26 mouse cellular contexts compared by ENCODE assay signal in the genomic region with DNA sequence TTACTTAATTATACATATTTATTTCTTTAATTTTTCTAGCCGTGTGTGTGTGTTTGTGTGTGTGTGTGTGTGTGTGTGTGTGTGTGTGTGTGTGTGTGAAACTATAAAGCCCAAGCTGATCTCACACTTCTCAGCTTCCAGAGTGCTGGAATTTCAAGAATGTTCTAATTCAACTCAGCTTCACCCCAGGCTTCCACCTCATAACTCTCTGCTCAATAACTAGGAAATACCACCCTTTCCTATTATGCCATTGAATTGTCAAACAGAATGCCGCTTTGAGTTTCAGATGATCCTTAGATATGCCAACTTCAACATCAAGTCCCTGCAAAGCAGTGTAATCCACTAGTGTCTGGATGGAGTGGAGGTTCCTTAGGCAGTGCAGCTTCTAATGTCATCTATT.
DNase-seq lines count a peak whose midpoint lies in the region; ATAC-seq and TF ChIP-seq lines count a peak whose summit lies in the region.
"Had no signal": no experiment of that assay in that cellular context is flagged by ENCODE, and none has a peak within 500 bp of the region (broad histone marks: within the 10 kb centered on the region; RNA-seq: fewer than 3 reads in every experiment).

No protein-coding gene starts in this region.

- no peaks in the 10 kb centered on the region for H3K36me3 ChIP-seq in kidney, embryonic 15.5 days
- no peaks in the 10 kb centered on the region for H3K36me3 ChIP-seq in lung, postnatal 0 days (ENCODE audit: insufficient read depth, low read length)
- H3K36me3 ChIP-seq: embryonic facial prominence, embryonic 12.5 days; forebrain, embryonic 10.5 days; hindbrain, embryonic 10.5 days; hindbrain, embryonic 15.5 days; limb, embryonic 10.5 days; limb, embryonic 15.5 days; liver, embryonic 13.5 days; lung, embryonic 15.5 days; midbrain, embryonic 13.5 days had no signal

- no peak for TF ChIP-seq CTCF in lung, postnatal 0 days (IDR thresholded peaks at IDR 0.05)

- ATAC-seq in kidney, embryonic 15.5 days (replicated peaks; ENCODE audit: low FRiP score) = no peak
- ATAC-seq in lung, postnatal 0 days = 0 out of 2 replicates have a peak, but pooled peaks have one; percentile 35
- ATAC-seq in activated CD4-positive, CD25-positive, alpha-beta regulatory T cell, adult 4 months = no peak
- ATAC-seq: forebrain, embryonic 16.5 days; inflammation-experienced regulatory T-cells, adult 6 months; midbrain, embryonic 13.5 days had no signal

- no peak overlapping the region for H3K9ac ChIP-seq in kidney, embryonic 15.5 days
- no peak overlapping the region for H3K9ac ChIP-seq in lung, postnatal 0 days (replicated peaks; ENCODE audit: low read depth)
- H3K9ac ChIP-seq: embryonic facial prominence, embryonic 12.5 days; hindbrain, embryonic 15.5 days; limb, embryonic 15.5 days; liver, embryonic 13.5 days; lung, embryonic 15.5 days; midbrain, embryonic 13.5 days had no signal

- no peaks in the 10 kb centered on the region for H3K9me3 ChIP-seq in kidney, embryonic 15.5 days (replicated peaks)
- H3K9me3 ChIP-seq in lung, postnatal 0 days (ENCODE audit: low read length) = no peaks in the 10 kb centered on the region
- H3K9me3 ChIP-seq: embryonic facial prominence, embryonic 12.5 days; forebrain, embryonic 10.5 days; hindbrain, embryonic 10.5 days; hindbrain, embryonic 15.5 days; limb, embryonic 10.5 days; limb, embryonic 15.5 days; liver, embryonic 13.5 days; lung, embryonic 15.5 days; megakaryocyte, embryonic 14.5 days; midbrain, embryonic 13.5 days had no signal

- no peak overlapping the region for H3K4me2 ChIP-seq in kidney, embryonic 15.5 days
- no peak overlapping the region for H3K4me2 ChIP-seq in lung, postnatal 0 days (replicated peaks; ENCODE audit: low read depth, low read length)
- H3K4me2 ChIP-seq: embryonic facial prominence, embryonic 12.5 days; hindbrain, embryonic 15.5 days; limb, embryonic 15.5 days; liver, embryonic 13.5 days; lung, embryonic 15.5 days; midbrain, embryonic 13.5 days had no signal

- peak; percentile 44 for TF ChIP-seq EP300 in lung, postnatal 0 days (IDR thresholded peaks at IDR 0.05)

- WGBS in kidney, embryonic 15.5 days = 58% methylated on average over 2 of the region's 2 CpGs
- WGBS in lung, postnatal 0 days = 29% methylated on average over 2 of the region's 2 CpGs

- peak; percentile 20 for DNase-seq in kidney, adult 9 months
- DNase-seq in lung, postnatal 0 days (ENCODE audit: low spot score) = peak; percentile 25
- no peak for DNase-seq in lung, postnatal 14 days
- peak; percentile 19 for DNase-seq in forelimb bud, embryonic 11.5 days (ENCODE audit: low read depth, low spot score)
- DNase-seq: adrenal gland, postnatal 10 days; cerebellum, adult 8-10 months; cerebellum, postnatal 25 days; heart, postnatal 14 days; kidney, adult 18-20 months; layer of hippocampus, adult 9-11 months; liver, embryonic 13.5 days; thymus, postnatal 4 days had no signal

- no peak overlapping the region for H3K4me3 ChIP-seq in kidney, embryonic 15.5 days (replicated peaks)
- no peak overlapping the region for H3K4me3 ChIP-seq in lung, postnatal 0 days (ENCODE audit: low read depth, low read length)
- H3K4me3 ChIP-seq: embryonic facial prominence, embryonic 12.5 days; forebrain, embryonic 10.5 days; hindbrain, embryonic 10.5 days; hindbrain, embryonic 15.5 days; limb, embryonic 10.5 days; limb, embryonic 15.5 days; liver, embryonic 13.5 days; lung, embryonic 15.5 days; megakaryocyte, embryonic 14.5 days; midbrain, embryonic 13.5 days had no signal

- no peak overlapping the region for H3K27ac ChIP-seq in kidney, embryonic 15.5 days
- no peak overlapping the region for H3K27ac ChIP-seq in lung, postnatal 0 days (ENCODE audit: low read length)
- H3K27ac ChIP-seq: embryonic facial prominence, embryonic 12.5 days; forebrain, embryonic 10.5 days; hindbrain, embryonic 10.5 days; hindbrain, embryonic 15.5 days; limb, embryonic 10.5 days; limb, embryonic 15.5 days; liver, embryonic 13.5 days; lung, embryonic 15.5 days; midbrain, embryonic 13.5 days had no signal

- H3K4me1 ChIP-seq in kidney, embryonic 15.5 days = no peaks in the 10 kb centered on the region
- no peaks in the 10 kb centered on the region for H3K4me1 ChIP-seq in lung, postnatal 0 days (ENCODE audit: insufficient read depth, low read depth, low read length)
- H3K4me1 ChIP-seq: embryonic facial prominence, embryonic 12.5 days; hindbrain, embryonic 10.5 days; hindbrain, embryonic 15.5 days; limb, embryonic 10.5 days; limb, embryonic 15.5 days; liver, embryonic 13.5 days; lung, embryonic 15.5 days; megakaryocyte, embryonic 14.5 days; midbrain, embryonic 13.5 days had no signal

- H3K27me3 ChIP-seq in kidney, embryonic 15.5 days = no peaks in the 10 kb centered on the region
- no peaks in the 10 kb centered on the region for H3K27me3 ChIP-seq in lung, postnatal 0 days (replicated peaks; ENCODE audit: insufficient read depth, low read length)
- H3K27me3 ChIP-seq: CH12.LX; embryonic facial prominence, embryonic 12.5 days; hindbrain, embryonic 15.5 days; limb, embryonic 15.5 days; liver, embryonic 13.5 days; lung, embryonic 15.5 days; megakaryocyte, embryonic 14.5 days; midbrain, embryonic 13.5 days had no signal
